Mouse (Mus musculus): ENCODE data around the gene Gm6121. TPM values are rescaled to one million over a fixed set of nuclear protein-coding genes. Genes with fewer than 3 reads are reported as not detected.
"Not testable (repeated sequence)": the region's sequence is repeated elsewhere in the genome, so short reads cannot be mapped to it uniquely, and the experiment has no call there.

Gene Gm6121
- total RNA-seq (2021), result not detected
- long read RNA-seq, result 0 reads

- DNase-seq (ENCODE audit: low spot score in 2 of 2), result not testable (repeated sequence)
Observed at GRCm38 (mm10) chrX:26935597-26935996, at the start of gene Gm6121. Gm6121 (minus strand) TSS chrX:26935697.

Other genes starting within 250 kb of the Gm6121 start
- not detected for gene Gm14525, start 233.1 kb downstream of the Gm6121 start, total RNA-seq (2021)